Mouse (Mus musculus) hindbrain, postnatal 0 days (tissue): ENCODE measurements around the gene Pax2. TPM values are rescaled to one million over a fixed set of nuclear protein-coding genes. Genes with fewer than 3 reads are reported as not detected.

Source experiments
- ATAC-seq: fragments of 200-750 bp; cut with Nextera tagmentation; 2 replicates; pipeline ENCODE4 v1.8.0; 2017; ENCODE audit warnings: mild to moderate bottlenecking, moderate TSS enrichment, moderate library complexity
- DNase-seq: peaks from one replicate; pipeline ENCODE4 v3.0.0-alpha.2; 2015; ENCODE audit warnings: low spot score
- H3K27ac ChIP-seq: fragments of 300-500 bp; sonication (generic); 2 replicates; pipeline ENCODE4 v1.5.1; 2014; ENCODE audit warnings: mild to moderate bottlenecking
- H3K27me3 ChIP-seq: fragments of 300-500 bp; sonication (generic); 2 replicates; pipeline ENCODE4 v1.6.1; 2014; ENCODE audit warnings: low read length, mixed read lengths; ENCODE audit not compliant: insufficient read depth
- H3K36me3 ChIP-seq: fragments of 300-500 bp; sonication (generic); 2 replicates; pipeline ENCODE4 v1.6.1; 2014; ENCODE audit warnings: low read length, mixed read lengths; ENCODE audit not compliant: insufficient read depth
- H3K4me1 ChIP-seq: fragments of 300-500 bp; sonication (generic); 2 replicates; pipeline ENCODE4 v1.6.1; 2014; ENCODE audit warnings: antibody characterized with exemption, low read length, mixed read lengths; ENCODE audit not compliant: insufficient read depth
- H3K4me2 ChIP-seq: fragments of 300-500 bp; sonication (generic); 2 replicates; pipeline ENCODE4 v1.6.1; 2014; ENCODE audit warnings: low read depth, mild to moderate bottlenecking, low read length, moderate library complexity, mixed read lengths
- H3K4me3 ChIP-seq: fragments of 300-500 bp; sonication (generic); 2 replicates; pipeline ENCODE4 v1.5.1; 2014; ENCODE audit warnings: low read length
- H3K9ac ChIP-seq: fragments of 300-500 bp; sonication (generic); replicated peaks from 2 replicates; pipeline ENCODE4 v1.6.1; 2014; ENCODE audit warnings: mild to moderate bottlenecking, low read length, moderate library complexity, mixed read lengths
- H3K9me3 ChIP-seq: fragments of 300-500 bp; sonication (generic); 2 replicates; pipeline ENCODE4 v1.6.1; 2016; ENCODE audit warnings: low read length, mixed read lengths
- CTCF ChIP-seq: IDR thresholded peaks from 2 replicates; pipeline ENCODE4 v1.5.1; 2016; ENCODE audit warnings: antibody characterized with exemption, control low read depth, low read depth
- WGBS: fragments of 180-500 bp; shearing (Covaris S2); extraction: QIAGEN DNeasy Blood & Tissue Kit; methylation state at CpG from one replicate; pipeline ENCODE4 v1.1.7; 2014; 5-methylcytosine and 5-hydroxymethylcytosine counted together
- polyA plus RNA-seq: library from polyadenylated mRNA; unstranded; fragments of >200 nt; fragmentation: Nextera tagmentation; extraction: Ambion mirVana; gene quantifications from 2 replicates; pipeline ENCODE4 v1.2.1, GENCODE M21; 2015
- total RNA-seq: library from RNA; depleted of rRNA; stranded (reverse); fragments of >200 nt; gene quantifications from 2 replicates; pipeline ENCODE4 v1.2.3, GENCODE M21; 2014

The Pax2 gene
- total and polyA plus RNA-seq, 2 experiments from 2014 or later, result 8.1 to 11.2 TPM

- Histone ChIP-seq H3K27me3 (0 out of 2 replicates have a peak, but pooled peaks cover 3% of the 10 kb centered on the region), H3K9ac (no peak overlapping the region), H3K27ac (no peak overlapping the region), H3K9me3 (no peaks in the 10 kb centered on the region), H3K4me2 (no peak overlapping the region), H3K36me3 (no peaks in the 10 kb centered on the region), H3K4me3 (no peak overlapping the region), H3K4me1 (no peaks in the 10 kb centered on the region)
- ATAC-seq (no peak), DNase-seq (no peak)
- no peak for TF ChIP-seq CTCF
- WGBS, result 88% methylated on average over 13 of the region's 13 CpGs
These were observed 15.7 kb downstream of the Pax2 start for GRCm38 (mm10) chr19:44771499-44771898.

- H3K9me3 ChIP-seq, result no peaks in the 10 kb centered on the region
- no peak overlapping the region for H3K9ac ChIP-seq
- H3K4me2 ChIP-seq, result no peak overlapping the region
- no peak overlapping the region for H3K27ac ChIP-seq
- DNase-seq (no peak), ATAC-seq (no peak)
- no peak overlapping the region for H3K4me3 ChIP-seq
- TF ChIP-seq CTCF, result no peak
- no peaks in the 10 kb centered on the region for H3K4me1 ChIP-seq
- 66% methylated on average over 3 of the region's 3 CpGs for WGBS
- H3K36me3 ChIP-seq, result no peaks in the 10 kb centered on the region
- no peaks in the 10 kb centered on the region for H3K27me3 ChIP-seq
These were observed 26.1 kb downstream of the Pax2 start for GRCm38 (mm10) chr19:44781987-44782386.

- no peak for ATAC-seq
- no peaks in the 10 kb centered on the region for H3K9me3 ChIP-seq
These were observed 28.5 kb downstream of the Pax2 start for GRCm38 (mm10) chr19:44784391-44784790.

GRCm38 (mm10) chr19:44788488-44788887 is 32.6 kb downstream of the Pax2 start:
- H3K9me3 ChIP-seq, result no peaks in the 10 kb centered on the region
- no peak overlapping the region for H3K27ac ChIP-seq
- no peak for ATAC-seq
- 88% methylated on average over 8 of the region's 8 CpGs for WGBS
- no peak overlapping the region for H3K4me3 ChIP-seq
- DNase-seq, result no peak
- no peaks in the 10 kb centered on the region for H3K27me3 ChIP-seq
- no peak overlapping the region for H3K4me2 ChIP-seq
- H3K9ac ChIP-seq, result no peak overlapping the region
- no peaks in the 10 kb centered on the region for H3K4me1 ChIP-seq
- no peak for TF ChIP-seq CTCF
- H3K36me3 ChIP-seq, result no peaks in the 10 kb centered on the region

More at GRCm38 (mm10) chr19:44784391-44784790, 28.5 kb downstream of the Pax2 start:
- H3K4me2 ChIP-seq, result no peak overlapping the region
- no peak overlapping the region for H3K4me3 ChIP-seq
- H3K27me3 ChIP-seq, result no peaks in the 10 kb centered on the region
- no peak for TF ChIP-seq CTCF
- H3K36me3 ChIP-seq, result no peaks in the 10 kb centered on the region
- H3K9ac ChIP-seq, result no peak overlapping the region
- DNase-seq, result no peak
- WGBS, result 62% methylated on average over 4 of the region's 4 CpGs
- no peaks in the 10 kb centered on the region for H3K4me1 ChIP-seq
- no peak overlapping the region for H3K27ac ChIP-seq

- Histone ChIP-seq H3K36me3 (no peaks in the 10 kb centered on the region), H3K4me1 (peaks cover 2% of the 10 kb centered on the region; the same call in 1 of the 2 replicates), H3K9me3 (no peaks in the 10 kb centered on the region), H3K27me3 (no peaks in the 10 kb centered on the region), H3K4me2 (no peak overlapping the region), H3K9ac (no peak overlapping the region), H3K27ac (no peak overlapping the region), H3K4me3 (no peak overlapping the region)
- peak; percentile 30 for DNase-seq
- WGBS, result 52% methylated on average over 4 of the region's 4 CpGs
- no peak for ATAC-seq
- no peak for TF ChIP-seq CTCF
These were observed 36.1 kb downstream of the Pax2 start for GRCm38 (mm10) chr19:44791981-44792380.

- ATAC-seq (peak; percentile 57; the same call in 1 of the 2 replicates), DNase-seq (peak; percentile 31)
- Histone ChIP-seq H3K4me1 (peaks cover 10% of the 10 kb centered on the region; the same call in 1 of the 2 replicates), H3K4me2 (no peak overlapping the region), H3K9me3 (no peaks in the 10 kb centered on the region), H3K27ac (peak overlapping the region; percentile 32), H3K27me3 (no peaks in the 10 kb centered on the region), H3K4me3 (no peak overlapping the region), H3K36me3 (no peaks in the 10 kb centered on the region), H3K9ac (no peak overlapping the region)
- TF ChIP-seq CTCF, result no peak
- WGBS, result 24% methylated on average over 21 of the region's 21 CpGs
These were observed 41.5 kb downstream of the Pax2 start for GRCm38 (mm10) chr19:44797110-44798060.

GRCm38 (mm10) chr19:44798731-44799130 is 42.9 kb downstream of the Pax2 start:
- no peak overlapping the region for H3K4me2 ChIP-seq
- H3K4me3 ChIP-seq, result no peak overlapping the region
- H3K27ac ChIP-seq, result no peak overlapping the region
- no peak for DNase-seq
- H3K9me3 ChIP-seq, result no peaks in the 10 kb centered on the region
- H3K4me1 ChIP-seq, result peaks cover 10% of the 10 kb centered on the region; the same call in 1 of the 2 replicates
- TF ChIP-seq CTCF, result no peak
- WGBS, result 74% methylated on average over 6 of the region's 6 CpGs
- no peak overlapping the region for H3K9ac ChIP-seq
- ATAC-seq, result no peak
- no peaks in the 10 kb centered on the region for H3K27me3 ChIP-seq
- no peaks in the 10 kb centered on the region for H3K36me3 ChIP-seq
